Mouse (Mus musculus) hindbrain, embryonic 16.5 days (tissue): ENCODE data around the gene Myo9b. TPM values are rescaled to one million over a fixed set of nuclear protein-coding genes. Genes with fewer than 3 reads are reported as not detected.
"Not testable (repeated sequence)": the region's sequence is repeated elsewhere in the genome, so short reads cannot be mapped to it uniquely, and the experiment has no call there.

Experiments used
- ATAC-seq: fragments of 200-750 bp; cut with Nextera tagmentation; 2 replicates; pipeline ENCODE4 v1.8.0; 2017; ENCODE audit warnings: moderate TSS enrichment, moderate library complexity
- H3K27ac ChIP-seq: fragments of 300-500 bp; sonication (generic); 2 replicates; pipeline ENCODE4 v1.5.1; 2014; ENCODE audit warnings: low read depth, mild to moderate bottlenecking, control low read depth, low read length, moderate library complexity
- H3K27me3 ChIP-seq: fragments of 300-500 bp; sonication (generic); replicated peaks from 2 replicates; pipeline ENCODE4 v1.6.1; 2014; ENCODE audit warnings: low read length; ENCODE audit not compliant: control insufficient read depth, insufficient read depth
- H3K36me3 ChIP-seq: fragments of 300-500 bp; sonication (generic); 2 replicates; pipeline ENCODE4 v1.6.1; 2014; ENCODE audit warnings: mild to moderate bottlenecking, low read length, moderate library complexity, mixed read lengths; ENCODE audit not compliant: control insufficient read depth, insufficient read depth
- H3K4me1 ChIP-seq: fragments of 300-500 bp; sonication (generic); 2 replicates; pipeline ENCODE4 v1.6.1; 2014; ENCODE audit warnings: low read depth, low read length; ENCODE audit not compliant: control insufficient read depth, insufficient read depth
- H3K4me2 ChIP-seq: fragments of 300-500 bp; sonication (generic); 2 replicates; pipeline ENCODE4 v1.6.1; 2014; ENCODE audit warnings: mild to moderate bottlenecking, low read length, control low read depth, moderate library complexity
- H3K4me3 ChIP-seq: fragments of 300-500 bp; sonication (generic); 2 replicates; pipeline ENCODE4 v1.5.1; 2014; ENCODE audit warnings: mild to moderate bottlenecking, low read length, control low read depth, moderate library complexity
- H3K9ac ChIP-seq: fragments of 300-500 bp; sonication (generic); 2 replicates; pipeline ENCODE4 v1.6.1; 2014; ENCODE audit warnings: low read depth, mild to moderate bottlenecking, control low read depth, low read length, moderate library complexity
- H3K9me3 ChIP-seq: fragments of 300-500 bp; sonication (generic); 2 replicates; pipeline ENCODE4 v1.6.1; 2014; ENCODE audit warnings: mild to moderate bottlenecking, low read length, moderate library complexity; ENCODE audit not compliant: control insufficient read depth
- WGBS: fragments of 180-500 bp; shearing (Covaris S2); extraction: QIAGEN DNeasy Blood & Tissue Kit; methylation state at CpG from one replicate; pipeline ENCODE4 v1.1.7; 2014; 5-methylcytosine and 5-hydroxymethylcytosine counted together
- polyA plus RNA-seq: library from polyadenylated mRNA; unstranded; fragments of >200 nt; fragmentation: Nextera tagmentation; extraction: Ambion mirVana; gene quantifications from 2 replicates; pipeline ENCODE4 v1.2.1, GENCODE M21; 2015

Myo9b gene
- polyA plus RNA-seq, 1 experiment from 2014 or later: 13.1 TPM

GRCm38 (mm10) chr8:71273151-71273510 lies 617 bp downstream of the Myo9b start:
- ATAC-seq: no peak

GRCm38 (mm10) chr8:71274478-71274877 lies 2.0 kb downstream of the Myo9b start:
- no peaks in the 10 kb centered on the region for H3K36me3 ChIP-seq
- H3K27ac ChIP-seq: no peak overlapping the region
- H3K27me3 ChIP-seq: no peaks in the 10 kb centered on the region
- no peak overlapping the region for H3K4me3 ChIP-seq
- no peak for ATAC-seq
- no peak overlapping the region for H3K4me2 ChIP-seq
- H3K9ac ChIP-seq: no peak overlapping the region
- no peaks in the 10 kb centered on the region for H3K9me3 ChIP-seq
- peaks cover 21% of the 10 kb centered on the region for H3K4me1 ChIP-seq

More at GRCm38 (mm10) chr8:71273151-71273510, 617 bp downstream of the Myo9b start:
- peak overlapping the region; percentile 81 for H3K27ac ChIP-seq
- peak overlapping the region; percentile 79 for H3K9ac ChIP-seq
- no peaks in the 10 kb centered on the region for H3K9me3 ChIP-seq
- peak overlapping the region; percentile 93 for H3K4me2 ChIP-seq
- 1% methylated on average over 14 of the region's 14 CpGs for WGBS
- no peaks in the 10 kb centered on the region for H3K36me3 ChIP-seq
- no peaks in the 10 kb centered on the region for H3K27me3 ChIP-seq
- H3K4me1 ChIP-seq: peaks cover 21% of the 10 kb centered on the region
- peak overlapping the region; percentile 78 for H3K4me3 ChIP-seq

- WGBS: 83% methylated on average over 3 of the region's 3 CpGs
- ATAC-seq: no peak
- H3K4me2 ChIP-seq: no peak overlapping the region
- no peak overlapping the region for H3K9ac ChIP-seq
- peaks cover 21% of the 10 kb centered on the region for H3K4me1 ChIP-seq
- H3K9me3 ChIP-seq: no peaks in the 10 kb centered on the region
- no peaks in the 10 kb centered on the region for H3K27me3 ChIP-seq
- H3K4me3 ChIP-seq: no peak overlapping the region
- no peaks in the 10 kb centered on the region for H3K36me3 ChIP-seq
- no peak overlapping the region for H3K27ac ChIP-seq
Observed at GRCm38 (mm10) chr8:71276166-71276565, 3.7 kb downstream of the Myo9b start.

- H3K27me3 ChIP-seq, ATAC-seq, H3K4me2 ChIP-seq, H3K4me3 ChIP-seq, H3K36me3 ChIP-seq, H3K4me1 ChIP-seq, H3K27ac ChIP-seq, H3K9me3 ChIP-seq, H3K9ac ChIP-seq: not testable (repeated sequence)
- WGBS: 96% methylated on average over 1 of the region's 1 CpGs
Observed at GRCm38 (mm10) chr8:71279409-71279808, 6.9 kb downstream of the Myo9b start.

- H3K27me3 ChIP-seq, H3K9me3 ChIP-seq, ATAC-seq, H3K9ac ChIP-seq, H3K4me2 ChIP-seq, H3K36me3 ChIP-seq, H3K4me3 ChIP-seq, H3K4me1 ChIP-seq, H3K27ac ChIP-seq: not testable (repeated sequence)
- 79% methylated on average over 1 of the region's 1 CpGs for WGBS
Observed at GRCm38 (mm10) chr8:71281731-71282130, 9.2 kb downstream of the Myo9b start.

GRCm38 (mm10) chr8:71282621-71283020 lies 10.1 kb downstream of the Myo9b start:
- H3K36me3 ChIP-seq: no peaks in the 10 kb centered on the region
- no peaks in the 10 kb centered on the region for H3K9me3 ChIP-seq
- no peak overlapping the region for H3K27ac ChIP-seq
- no peak for ATAC-seq
- no peak overlapping the region for H3K9ac ChIP-seq
- no peak overlapping the region for H3K4me2 ChIP-seq
- no peaks in the 10 kb centered on the region for H3K27me3 ChIP-seq
- WGBS: 88% methylated on average over 5 of the region's 5 CpGs
- H3K4me3 ChIP-seq: no peak overlapping the region
- H3K4me1 ChIP-seq: no peaks in the 10 kb centered on the region

GRCm38 (mm10) chr8:71286223-71286622 lies 13.7 kb downstream of the Myo9b start:
- 89% methylated on average over 2 of the region's 2 CpGs for WGBS
- H3K36me3 ChIP-seq, H3K4me3 ChIP-seq, H3K4me2 ChIP-seq, H3K27me3 ChIP-seq, H3K27ac ChIP-seq, ATAC-seq, H3K9ac ChIP-seq, H3K4me1 ChIP-seq, H3K9me3 ChIP-seq: not testable (repeated sequence)

- no peak overlapping the region for H3K9ac ChIP-seq
- no peak for ATAC-seq
- WGBS: 50% methylated on average over 3 of the region's 3 CpGs
- H3K36me3 ChIP-seq: peaks cover 13% of the 10 kb centered on the region
- H3K4me2 ChIP-seq: no peak overlapping the region
- H3K27ac ChIP-seq: no peak overlapping the region
- no peak overlapping the region for H3K4me3 ChIP-seq
- H3K4me1 ChIP-seq: no peaks in the 10 kb centered on the region
- H3K9me3 ChIP-seq: no peaks in the 10 kb centered on the region
- no peaks in the 10 kb centered on the region for H3K27me3 ChIP-seq
Observed at GRCm38 (mm10) chr8:71288441-71288949, 16.0 kb downstream of the Myo9b start.

GRCm38 (mm10) chr8:71289098-71289497 lies 16.6 kb downstream of the Myo9b start:
- Histone ChIP-seq H3K27ac (no peak overlapping the region), H3K4me2 (no peak overlapping the region), H3K27me3 (no peaks in the 10 kb centered on the region), H3K36me3 (peaks cover 13% of the 10 kb centered on the region), H3K9me3 (no peaks in the 10 kb centered on the region), H3K4me1 (no peaks in the 10 kb centered on the region), H3K4me3 (no peak overlapping the region), H3K9ac (no peak overlapping the region)
- ATAC-seq: no peak
- 87% methylated on average over 7 of the region's 7 CpGs for WGBS

- no peak overlapping the region for H3K27ac ChIP-seq
- no peak overlapping the region for H3K4me2 ChIP-seq
- no peaks in the 10 kb centered on the region for H3K27me3 ChIP-seq
- H3K9ac ChIP-seq: no peak overlapping the region
- WGBS: 95% methylated on average over 21 of the region's 21 CpGs
- peaks cover 13% of the 10 kb centered on the region for H3K36me3 ChIP-seq
- H3K4me1 ChIP-seq: no peaks in the 10 kb centered on the region
- no peaks in the 10 kb centered on the region for H3K9me3 ChIP-seq
- no peak overlapping the region for H3K4me3 ChIP-seq
- ATAC-seq: no peak
Observed at GRCm38 (mm10) chr8:71290211-71290610, 17.7 kb downstream of the Myo9b start.
